Mouse (Mus musculus) lung, embryonic 16.5 days (tissue): ENCODE results near the gene Fam19a3. TPM values are rescaled to one million over a fixed set of nuclear protein-coding genes. Genes with fewer than 3 reads are reported as not detected.
A peak's percentile ranks its signal among the peaks of the same experiment; 100 is the strongest.

Source experiments
- ATAC-seq: fragments of 200-750 bp; cut with Nextera tagmentation; 2 replicates; pipeline ENCODE4 v1.8.0; 2017; ENCODE audit warnings: low read depth, mild to moderate bottlenecking, moderate library complexity
- H3K27ac ChIP-seq: fragments of 300-500 bp; sonication (generic); 2 replicates; pipeline ENCODE4 v1.5.1; 2014; ENCODE audit warnings: mild to moderate bottlenecking, control low read depth, low read length
- H3K27me3 ChIP-seq: fragments of 300-500 bp; sonication (generic); 2 replicates; pipeline ENCODE4 v1.6.1; 2014; ENCODE audit warnings: low read depth, low read length, mixed read lengths; ENCODE audit not compliant: control insufficient read depth, insufficient read depth
- H3K36me3 ChIP-seq: fragments of 300-500 bp; sonication (generic); 2 replicates; pipeline ENCODE4 v1.6.1; 2014; ENCODE audit warnings: low read length; ENCODE audit not compliant: control insufficient read depth, insufficient read depth
- H3K4me1 ChIP-seq: fragments of 300-500 bp; sonication (generic); replicated peaks from 2 replicates; pipeline ENCODE4 v1.6.1; 2014; ENCODE audit warnings: low read length, mixed read lengths; ENCODE audit not compliant: control insufficient read depth, insufficient read depth
- H3K4me2 ChIP-seq: fragments of 300-500 bp; sonication (generic); 2 replicates; pipeline ENCODE4 v1.6.1; 2014; ENCODE audit warnings: low read depth, low read length, control low read depth
- H3K4me3 ChIP-seq: fragments of 300-500 bp; sonication (generic); 2 replicates; pipeline ENCODE4 v1.5.1; 2014; ENCODE audit warnings: mild to moderate bottlenecking, low read length, control low read depth
- H3K9ac ChIP-seq: fragments of 300-500 bp; sonication (generic); 2 replicates; pipeline ENCODE4 v1.6.1; 2014; ENCODE audit warnings: low read length, control low read depth
- H3K9me3 ChIP-seq: fragments of 300-500 bp; sonication (generic); 2 replicates; pipeline ENCODE4 v1.6.1; 2016; ENCODE audit warnings: low read length; ENCODE audit not compliant: control insufficient read depth
- WGBS: fragments of 180-500 bp; shearing (Covaris S2); extraction: QIAGEN DNeasy Blood & Tissue Kit; methylation state at CpG from one replicate; pipeline ENCODE4 v1.1.7; 2014; 5-methylcytosine and 5-hydroxymethylcytosine counted together
- polyA plus RNA-seq: library from polyadenylated mRNA; unstranded; fragments of >200 nt; fragmentation: Nextera tagmentation; extraction: Ambion mirVana; gene quantifications from 2 replicates; pipeline ENCODE4 v1.2.1, GENCODE M21; 2015

Fam19a3 gene
- polyA plus RNA-seq, 1 experiment from 2014 or later = 0.08 TPM

- peak overlapping the region; percentile 81 for H3K9ac ChIP-seq
- peak overlapping the region; percentile 89 for H3K27ac ChIP-seq
- WGBS = under 1% methylated on average over 42 of the region's 52 CpGs
- H3K27me3 ChIP-seq = no peaks in the 10 kb centered on the region
- peak overlapping the region; percentile 74 for H3K4me3 ChIP-seq
- H3K4me1 ChIP-seq = peaks cover 31% of the 10 kb centered on the region
- ATAC-seq = peak; percentile 95
- H3K9me3 ChIP-seq = no peaks in the 10 kb centered on the region
- peak overlapping the region; percentile 64 for H3K4me2 ChIP-seq
- peaks cover 12% of the 10 kb centered on the region for H3K36me3 ChIP-seq
These were observed 7.1 kb upstream of the Fam19a3 start for GRCm38 (mm10) chr3:104788561-104789311.

GRCm38 (mm10) chr3:104788075-104788474 lies 6.4 kb upstream of the Fam19a3 start, which contains the start of gene Rhoc:
Gene Rhoc (plus strand): TSS chr3:104788375.
- WGBS = 22% methylated on average over 3 of the region's 3 CpGs
- H3K9me3 ChIP-seq = no peaks in the 10 kb centered on the region
- peaks cover 8% of the 10 kb centered on the region for H3K36me3 ChIP-seq
- peak within 1 kb of the TSS; percentile 64 for H3K4me2 ChIP-seq
- ATAC-seq = no peak; the same call in 1 of the 2 replicates
- peaks cover 24% of the 10 kb centered on the region for H3K4me1 ChIP-seq
- H3K27ac ChIP-seq = peak within 1 kb of the TSS; percentile 89
- H3K4me3 ChIP-seq = peak within 1 kb of the TSS; percentile 74
- H3K27me3 ChIP-seq = peaks cover 5% of the 10 kb centered on the region; the same call in 1 of the 2 replicates
- H3K9ac ChIP-seq = peak within 1 kb of the TSS; percentile 81

GRCm38 (mm10) chr3:104785284-104785683 lies 3.6 kb upstream of the Fam19a3 start:
- Histone ChIP-seq H3K9me3 (no peaks in the 10 kb centered on the region), H3K4me3 (no peak overlapping the region), H3K4me1 (peaks cover 23% of the 10 kb centered on the region), H3K4me2 (no peak overlapping the region), H3K27me3 (peaks cover 31% of the 10 kb centered on the region), H3K9ac (no peak overlapping the region), H3K36me3 (no peaks in the 10 kb centered on the region), H3K27ac (no peak overlapping the region)
- ATAC-seq = no peak
- WGBS = 88% methylated on average over 6 of the region's 6 CpGs

GRCm38 (mm10) chr3:104783971-104784500 lies 2.4 kb upstream of the Fam19a3 start:
- H3K4me1 ChIP-seq = peaks cover 20% of the 10 kb centered on the region
- peaks cover 42% of the 10 kb centered on the region for H3K27me3 ChIP-seq

GRCm38 (mm10) chr3:104782061-104782681 lies 531 bp upstream of the Fam19a3 start:
- Histone ChIP-seq H3K9me3 (no peaks in the 10 kb centered on the region), H3K4me3 (peak overlapping the region; percentile 62), H3K9ac (no peak overlapping the region), H3K27me3 (peaks cover 59% of the 10 kb centered on the region), H3K36me3 (no peaks in the 10 kb centered on the region), H3K4me2 (peak overlapping the region; percentile 99), H3K27ac (no peak overlapping the region), H3K4me1 (peaks cover 20% of the 10 kb centered on the region)
- WGBS = 22% methylated on average over 12 of the region's 12 CpGs
- no peak for ATAC-seq

More at GRCm38 (mm10) chr3:104783971-104784500, 2.4 kb upstream of the Fam19a3 start:
- Histone ChIP-seq H3K27ac (no peak overlapping the region), H3K4me2 (no peak overlapping the region), H3K36me3 (no peaks in the 10 kb centered on the region), H3K4me3 (no peak overlapping the region), H3K9me3 (no peaks in the 10 kb centered on the region), H3K9ac (no peak overlapping the region; the same call in 1 of the 2 replicates)
- WGBS = 36% methylated on average over 14 of the region's 14 CpGs
- ATAC-seq = no peak

GRCm38 (mm10) chr3:104780561-104781420 lies 849 bp downstream of the Fam19a3 start, which contains the start of gene Ppm1j:
Gene Ppm1j (plus strand): TSS chr3:104781056.
- Histone ChIP-seq H3K27me3 (peaks cover 69% of the 10 kb centered on the region), H3K9ac (peak within 1 kb of the TSS; percentile 56), H3K27ac (no peak within 1 kb of the TSS), H3K4me3 (peak within 1 kb of the TSS; percentile 62), H3K4me2 (peak within 1 kb of the TSS; percentile 99), H3K36me3 (no peaks in the 10 kb centered on the region), H3K9me3 (no peaks in the 10 kb centered on the region), H3K4me1 (peaks cover 20% of the 10 kb centered on the region)
- peak; percentile 87 for ATAC-seq
- WGBS = under 1% methylated on average over 56 of the region's 56 CpGs

- 2% methylated on average over 7 of the region's 7 CpGs for WGBS
- peaks cover 71% of the 10 kb centered on the region for H3K27me3 ChIP-seq
- ATAC-seq = no peak
These were observed 1.7 kb downstream of the Fam19a3 start for GRCm38 (mm10) chr3:104779949-104780348.

GRCm38 (mm10) chr3:104777342-104777741 lies 4.3 kb downstream of the Fam19a3 start:
- Histone ChIP-seq H3K4me3 (peak overlapping the region; percentile 41), H3K27ac (no peak overlapping the region), H3K4me2 (peak overlapping the region; percentile 54), H3K9ac (0 out of 2 replicates have a peak overlapping the region, but pooled peaks have one; percentile 40), H3K4me1 (peaks cover 19% of the 10 kb centered on the region), H3K9me3 (no peaks in the 10 kb centered on the region), H3K36me3 (no peaks in the 10 kb centered on the region), H3K27me3 (peaks cover 60% of the 10 kb centered on the region)
- no peak for ATAC-seq
- WGBS = 1% methylated on average over 20 of the region's 20 CpGs

More at GRCm38 (mm10) chr3:104779949-104780348, 1.7 kb downstream of the Fam19a3 start:
- Histone ChIP-seq H3K27ac (no peak overlapping the region), H3K36me3 (no peaks in the 10 kb centered on the region), H3K4me2 (no peak overlapping the region), H3K4me3 (no peak overlapping the region), H3K9ac (no peak overlapping the region), H3K4me1 (peaks cover 20% of the 10 kb centered on the region), H3K9me3 (no peaks in the 10 kb centered on the region)
